Mouse (Mus musculus) kidney, adult 2 months (tissue): ENCODE data around the gene Pnmal1.

Source experiments
- CTCF ChIP-seq: fragments of 200-500 bp; conservative IDR thresholded peaks from 2 replicates; pipeline ENCODE4 v1.5.1; 2011; ENCODE audit warnings: low read depth, mild to moderate bottlenecking, control low read depth, low read length, moderate library complexity, mixed read lengths; ENCODE audit not compliant: insufficient read depth, insufficient read length
- POLR2A ChIP-seq: fragments of 200-500 bp; IDR thresholded peaks from one replicate; pipeline ENCODE4 v1.6.1; 2011; ENCODE audit warnings: low read depth, low read length, control low read depth

DNA sequence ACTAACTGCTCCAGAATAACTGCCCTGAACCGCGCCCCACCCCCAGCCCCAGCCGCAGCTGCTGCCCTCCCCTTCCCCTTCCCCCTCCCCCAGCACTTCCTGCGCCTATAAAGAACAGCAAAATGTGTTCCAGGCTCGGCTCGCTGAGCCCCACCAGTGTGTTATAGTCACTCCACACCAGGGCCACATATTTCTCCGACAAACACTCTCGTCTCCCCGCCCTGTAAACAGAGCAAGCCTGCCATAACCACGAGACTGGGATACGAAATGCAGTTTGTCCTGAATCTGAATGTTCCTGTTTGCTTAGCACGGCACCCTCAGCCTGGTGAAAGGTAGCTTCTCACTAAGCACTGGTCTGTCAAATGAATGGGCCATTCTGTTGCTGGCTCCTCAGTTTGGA is 20.9 kb downstream of the Pnmal1 start:
- no peak for TF ChIP-seq POLR2A
- TF ChIP-seq CTCF = no peak
